Mouse (Mus musculus) cerebellum, postnatal 4 days (tissue): Measurements from ENCODE around the gene Rrnad1.
"Not testable (repeated sequence)": the region's sequence is repeated elsewhere in the genome, so short reads cannot be mapped to it uniquely, and the experiment has no call there.

Source experiments
- DNase-seq, 2 experiments: peaks; one replicate each; pipeline ENCODE4 v3.0.0; 2022; ENCODE audit warnings: low spot score in 2 of 2, mixed read lengths in 1 of 2

The Rrnad1 gene

GRCm38 (mm10) chr3:87918551-87918950, 12.0 kb downstream of the Rrnad1 start:
- no peak for DNase-seq

- no peak for DNase-seq
Observed at GRCm38 (mm10) chr3:87916990-87917389, 13.5 kb downstream of the Rrnad1 start.

- no peak for DNase-seq
Observed at GRCm38 (mm10) chr3:87913891-87914290, 16.6 kb downstream of the Rrnad1 start.

- DNase-seq: no peak
Observed at GRCm38 (mm10) chr3:87913491-87913890, 17.0 kb downstream of the Rrnad1 start.

- peak in 1 of 2 experiments; percentile 64 for DNase-seq
Observed at GRCm38 (mm10) chr3:87910573-87911141, 19.9 kb downstream of the Rrnad1 start.

- DNase-seq: no peak
Observed at GRCm38 (mm10) chr3:87909874-87910273, 20.6 kb downstream of the Rrnad1 start.

- DNase-seq: no peak
Observed at GRCm38 (mm10) chr3:87909381-87909780, 21.1 kb downstream of the Rrnad1 start.

- DNase-seq: no peak
Observed at GRCm38 (mm10) chr3:87907906-87908305, 22.6 kb downstream of the Rrnad1 start.

GRCm38 (mm10) chr3:87906981-87907857, 23.3 kb downstream of the Rrnad1 start:
- no peak for DNase-seq

GRCm38 (mm10) chr3:87906601-87906980, 23.9 kb downstream of the Rrnad1 start:
- DNase-seq: peak in 1 of 2 experiments; percentile 56

GRCm38 (mm10) chr3:87905880-87906485, 24.5 kb downstream of the Rrnad1 start, which contains the start of gene Hdgf:
TSS of gene Hdgf (plus strand) at chr3:87906321.
- DNase-seq: peak; percentile 84 to 93

- DNase-seq: no peak
Observed at GRCm38 (mm10) chr3:87903821-87904220, 26.7 kb downstream of the Rrnad1 start.

GRCm38 (mm10) chr3:87901959-87902358, 28.6 kb downstream of the Rrnad1 start:
- DNase-seq: not testable (repeated sequence)

- no peak for DNase-seq
Observed at GRCm38 (mm10) chr3:87901036-87901624, 29.4 kb downstream of the Rrnad1 start.

GRCm38 (mm10) chr3:87899776-87900175, 30.7 kb downstream of the Rrnad1 start:
- DNase-seq: no peak

GRCm38 (mm10) chr3:87899266-87899665, 31.3 kb downstream of the Rrnad1 start:
- no peak for DNase-seq

GRCm38 (mm10) chr3:87893367-87893905, 37.1 kb downstream of the Rrnad1 start:
- no peak for DNase-seq

GRCm38 (mm10) chr3:87891481-87891880, 39.0 kb downstream of the Rrnad1 start:
- no peak for DNase-seq

GRCm38 (mm10) chr3:87887400-87887799, 43.1 kb downstream of the Rrnad1 start:
- DNase-seq: not testable (repeated sequence)

- DNase-seq: no peak
Observed at GRCm38 (mm10) chr3:87886416-87886815, 44.1 kb downstream of the Rrnad1 start.

GRCm38 (mm10) chr3:87886004-87886365, 44.5 kb downstream of the Rrnad1 start:
- DNase-seq: peak in 1 of 2 experiments; percentile 52
